Mouse (Mus musculus) right cerebral cortex, adult 18-20 months (tissue): ENCODE measurements around the gene Epgn.

Experiments used
- DNase-seq: peaks from one replicate; pipeline ENCODE4 v3.0.0; 2022; ENCODE audit warnings: mixed read lengths

The Epgn gene

DNA sequence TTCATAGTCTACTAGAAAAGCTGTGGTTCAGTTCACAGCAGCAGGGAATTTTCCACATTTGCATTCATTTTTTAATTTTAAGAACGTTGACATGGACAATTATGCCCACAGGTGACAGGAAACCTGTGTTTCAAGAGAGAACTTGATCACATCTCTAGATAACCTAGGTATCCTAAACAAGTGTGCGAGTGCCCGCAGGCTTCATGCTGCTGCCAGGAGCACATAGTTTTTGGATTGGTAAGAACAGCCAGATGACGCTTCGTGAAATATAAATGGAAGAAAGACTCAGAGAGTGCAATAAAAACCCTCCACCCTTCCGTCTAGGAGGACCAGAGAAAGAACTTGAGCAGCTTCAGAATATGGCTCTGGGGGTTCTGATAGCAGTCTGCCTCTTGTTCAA lies at the start of gene Epgn:
TSS of gene Epgn (plus strand) at position 301 of the 400 bp plus-strand sequence.
- DNase-seq: no peak

DNA sequence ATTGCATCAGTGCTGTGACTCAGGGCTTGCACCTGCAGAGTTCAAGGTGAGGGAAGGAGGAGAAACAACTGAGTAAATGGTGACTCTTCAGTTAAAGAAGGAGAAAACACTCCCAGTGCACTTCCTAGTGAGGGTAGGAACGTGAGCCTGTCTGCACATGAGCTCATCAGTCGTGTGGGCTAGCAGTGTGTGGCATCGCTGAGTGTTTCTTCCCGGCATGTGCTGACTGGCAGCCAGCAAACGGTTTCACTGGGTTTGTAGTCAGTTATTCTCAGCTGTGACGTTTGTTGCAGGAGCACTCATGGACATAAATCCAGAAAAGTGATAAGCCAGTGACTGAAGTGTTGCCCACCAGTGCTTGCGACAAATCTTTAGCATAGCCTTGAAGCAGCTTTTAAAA lies 47.0 kb upstream of the Epgn start:
- peak; percentile 4 for DNase-seq

- DNase-seq: no peak
Measured at GRCm38 (mm10) chr5:90987605-90988004, 39.7 kb upstream of the Epgn start.

GRCm38 (mm10) chr5:90988149-90988548 lies 39.1 kb upstream of the Epgn start:
- DNase-seq: no peak

GRCm38 (mm10) chr5:90988592-90988991 lies 38.7 kb upstream of the Epgn start:
- DNase-seq: no peak

GRCm38 (mm10) chr5:90999942-91000341 lies 27.3 kb upstream of the Epgn start:
- no peak for DNase-seq

GRCm38 (mm10) chr5:91015216-91015615 lies 12.0 kb upstream of the Epgn start:
- no peak for DNase-seq

DNA sequence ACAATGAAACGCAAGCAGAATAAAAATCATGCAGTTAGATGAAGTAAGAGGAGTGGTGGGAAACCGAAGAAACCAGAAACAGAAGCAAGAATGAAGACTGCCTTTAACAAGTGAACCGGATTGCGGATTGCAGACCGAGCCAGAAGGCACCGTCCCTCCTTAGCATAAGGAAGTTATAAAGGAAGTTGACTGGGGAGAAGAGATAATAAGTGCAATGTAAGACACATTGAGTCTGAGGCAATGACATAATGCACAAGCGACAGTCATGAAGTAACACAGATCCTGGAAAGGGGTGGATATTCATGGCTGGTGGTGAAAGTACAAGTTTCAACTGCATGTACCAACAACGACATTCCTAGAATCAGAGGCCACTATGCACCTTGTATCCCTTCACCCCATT lies 4.2 kb upstream of the Epgn start:
- DNase-seq: no peak

GRCm38 (mm10) chr5:91027840-91028239 lies 576 bp downstream of the Epgn start:
- no peak for DNase-seq

DNA sequence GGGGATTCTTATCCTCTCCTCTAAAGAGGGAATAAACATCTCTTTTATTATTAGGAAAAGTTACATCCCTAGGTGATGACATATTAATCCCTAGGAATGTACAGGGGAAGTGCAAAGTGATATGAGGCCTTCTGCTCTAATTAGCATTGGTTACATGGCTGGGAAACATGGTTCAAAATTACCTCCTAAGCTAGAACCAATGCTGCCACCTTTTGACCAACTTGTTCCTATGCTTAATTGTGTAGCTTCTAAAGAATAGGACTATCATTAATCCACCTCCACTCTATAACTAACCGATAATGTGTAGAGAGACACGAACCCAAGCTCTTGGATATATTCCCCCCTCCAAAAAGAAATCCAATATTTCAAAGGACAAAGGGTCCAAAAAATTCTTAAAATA lies 3.4 kb downstream of the Epgn start:
- DNase-seq: no peak

DNA sequence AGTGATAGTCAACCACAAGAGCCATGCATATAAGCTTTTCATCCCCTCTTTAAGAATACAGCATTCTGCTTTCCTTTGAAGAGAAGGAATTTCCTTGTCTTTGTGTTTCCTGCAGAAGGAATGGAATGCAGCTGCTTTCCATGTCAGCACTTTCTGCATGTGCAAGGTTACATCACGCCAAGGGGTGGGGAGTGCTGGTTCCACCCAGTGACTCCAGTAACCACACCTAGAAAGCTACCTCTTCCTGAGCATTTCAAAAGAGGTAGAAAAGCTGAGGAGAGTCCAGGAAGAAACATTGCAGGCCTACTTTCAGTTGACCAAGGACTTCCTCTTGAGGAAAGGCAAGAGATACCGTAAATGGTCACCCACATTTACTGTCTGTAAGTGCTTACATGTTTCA lies 8.1 kb downstream of the Epgn start:
- DNase-seq: no peak

DNA sequence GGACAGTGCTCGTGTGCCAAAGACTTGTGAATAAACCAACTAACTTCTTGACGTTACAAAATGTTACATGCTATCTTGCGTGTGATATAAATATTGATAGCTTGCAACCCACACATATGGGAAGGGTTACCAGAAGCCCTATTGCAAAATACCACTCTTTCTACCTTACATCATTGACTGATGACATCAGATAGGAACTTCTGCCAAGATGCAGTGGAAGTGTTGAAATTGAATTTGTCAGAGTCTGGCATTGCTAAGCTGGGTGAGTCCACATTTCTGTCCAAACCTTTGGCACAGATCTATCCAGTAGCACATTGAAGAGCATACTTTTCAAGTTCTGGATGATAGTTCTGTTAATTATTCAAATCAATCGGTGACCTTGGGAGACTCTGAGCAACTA lies 9.4 kb downstream of the Epgn start:
- DNase-seq: no peak

GRCm38 (mm10) chr5:91037756-91038155 lies 10.5 kb downstream of the Epgn start:
- DNase-seq: no peak

DNA sequence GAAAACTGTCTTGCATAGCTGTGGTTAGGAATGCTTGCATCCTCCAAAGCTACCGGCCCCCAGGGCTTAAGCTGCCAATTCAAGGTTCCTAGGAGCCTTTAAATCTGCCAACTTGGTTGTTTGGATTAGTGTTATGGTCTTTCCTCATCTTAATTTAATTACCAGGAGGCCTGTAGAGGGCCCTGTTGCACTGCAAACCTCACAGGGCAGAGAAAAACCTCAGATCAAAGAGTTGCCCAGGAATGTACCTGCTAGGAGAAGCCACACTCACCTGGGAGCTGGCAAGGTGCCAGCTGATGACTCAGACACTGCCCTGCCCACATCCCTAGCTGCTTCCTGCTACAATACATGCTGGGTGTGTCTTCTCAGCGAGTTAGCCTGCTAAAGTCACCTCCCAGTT lies 11.3 kb downstream of the Epgn start:
- DNase-seq: peak; percentile 3

DNA sequence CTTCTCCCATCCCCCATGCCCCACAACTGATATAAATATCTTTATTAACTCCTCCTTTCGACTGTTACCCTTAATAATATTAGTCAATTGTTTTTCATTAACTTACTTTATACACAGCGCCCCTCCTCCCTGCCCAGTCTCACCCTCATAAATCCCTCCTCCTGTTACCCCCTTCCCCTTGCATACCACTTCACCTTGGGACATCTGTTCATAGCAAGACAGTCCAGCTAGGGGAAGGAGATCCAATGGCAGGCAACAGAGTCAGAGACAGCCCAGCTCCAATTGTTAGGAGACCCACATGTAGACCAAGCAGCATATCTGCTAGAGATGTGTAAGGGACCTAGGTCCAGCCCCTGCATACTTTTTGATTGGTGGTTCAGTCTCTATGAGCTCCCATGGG lies 11.7 kb downstream of the Epgn start:
- no peak for DNase-seq

DNA sequence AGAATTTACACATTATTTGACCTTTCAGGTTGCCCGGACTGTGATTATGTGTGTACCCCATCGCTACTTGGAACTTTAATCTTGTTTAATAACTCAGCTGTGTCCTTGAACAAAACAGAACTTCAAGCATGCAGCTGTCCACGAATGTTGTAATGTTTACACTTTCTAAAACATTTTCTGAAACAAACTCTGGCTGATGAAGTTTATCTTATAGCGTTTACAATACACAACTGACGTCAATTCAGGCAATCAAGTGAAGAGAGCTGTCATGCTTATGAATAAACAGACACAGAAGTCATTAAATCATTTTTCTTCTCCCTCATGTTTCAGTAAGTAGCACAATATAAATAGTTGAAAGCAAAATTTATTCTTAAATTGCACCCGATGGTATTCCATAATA lies 20.7 kb downstream of the Epgn start:
- no peak for DNase-seq

DNA sequence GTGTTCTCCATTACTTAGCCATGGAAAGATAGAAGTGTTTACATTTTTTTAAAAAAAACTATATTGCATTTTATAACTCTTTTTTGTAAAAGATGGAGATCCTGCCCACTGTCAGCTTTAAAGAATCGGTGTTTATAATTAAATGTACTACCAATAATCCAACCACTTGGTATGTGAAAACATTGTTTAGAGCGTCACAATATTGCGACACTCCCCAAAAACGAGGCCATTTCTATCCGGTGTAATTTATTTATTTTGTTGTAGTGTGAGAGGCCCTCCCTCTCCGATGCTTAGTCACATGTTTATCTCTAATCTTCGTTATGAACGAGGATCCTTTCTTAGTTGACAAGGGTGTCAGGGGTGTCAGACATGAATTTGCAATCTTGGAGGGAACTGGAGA lies 21.1 kb downstream of the Epgn start:
- no peak for DNase-seq

DNA sequence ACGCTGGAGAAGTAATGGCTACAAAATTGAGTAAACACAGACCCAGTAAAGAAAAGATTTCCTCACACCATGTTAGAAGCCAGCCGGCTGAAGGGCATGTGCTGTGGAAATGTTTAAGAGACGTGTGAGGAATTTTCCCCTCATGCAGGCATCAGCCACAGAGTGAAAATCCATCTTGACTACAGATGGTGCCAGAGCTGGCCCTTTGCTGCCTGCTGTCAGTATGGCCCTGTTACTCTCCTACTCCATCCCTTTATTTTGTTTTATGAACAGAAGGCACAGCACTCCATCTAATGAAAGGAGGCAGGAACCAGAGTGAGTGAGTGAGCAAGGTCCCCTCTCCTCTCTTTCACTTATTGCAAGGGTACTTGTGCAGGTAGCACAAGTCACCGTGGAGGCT lies 45.1 kb downstream of the Epgn start:
- DNase-seq: no peak

- DNase-seq: no peak
Measured at GRCm38 (mm10) chr5:91073626-91074025, 46.4 kb downstream of the Epgn start.

DNA sequence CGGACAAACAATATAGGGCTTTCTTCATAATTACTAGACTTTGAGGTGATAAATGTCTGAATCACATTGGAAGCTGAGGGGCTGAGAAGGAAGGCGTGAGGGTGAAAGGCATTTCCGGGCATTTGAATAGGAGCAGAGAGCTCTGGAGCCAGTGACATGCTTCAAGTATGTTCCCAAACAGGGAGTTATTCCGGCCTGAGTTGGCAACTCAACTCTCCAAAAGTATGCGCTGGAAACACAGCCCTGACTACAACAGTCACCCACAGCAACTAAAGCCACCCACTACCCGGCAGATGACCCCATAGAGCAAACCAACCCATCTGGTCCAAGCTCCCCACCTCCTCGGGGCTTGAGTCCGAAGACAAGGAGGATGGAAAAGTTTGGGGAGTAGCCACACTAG lies 46.8 kb downstream of the Epgn start:
- DNase-seq: no peak

DNA sequence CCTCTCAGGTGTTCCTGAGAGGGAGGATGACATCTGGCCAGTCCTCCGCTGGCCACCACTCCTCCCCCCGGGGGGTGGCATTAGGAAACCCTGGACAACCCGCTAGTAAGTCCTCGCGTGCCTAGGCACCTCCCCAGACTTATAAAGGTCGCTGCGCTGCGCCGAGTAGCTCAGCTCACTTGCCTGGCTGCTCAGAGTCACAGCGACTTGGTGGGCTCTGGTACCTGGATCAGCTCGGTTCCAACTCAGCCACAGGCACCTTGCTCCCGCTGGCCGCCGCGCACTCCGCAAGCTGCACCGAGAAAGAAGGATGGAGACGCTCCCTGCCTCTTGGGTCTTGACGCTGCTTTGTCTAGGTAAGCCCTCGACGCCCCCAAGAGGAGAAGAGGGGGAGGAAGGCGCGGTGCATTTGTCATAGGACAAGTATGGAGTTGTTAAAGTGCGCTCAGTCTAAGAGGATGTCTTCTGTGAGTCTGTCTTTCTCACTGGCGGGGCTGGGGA lies 47.2 kb downstream of the Epgn start, which contains the start of gene Ereg:
TSS of gene Ereg (plus strand) at position 173 of the 501 bp plus-strand sequence.
- DNase-seq: peak; percentile 2

DNA sequence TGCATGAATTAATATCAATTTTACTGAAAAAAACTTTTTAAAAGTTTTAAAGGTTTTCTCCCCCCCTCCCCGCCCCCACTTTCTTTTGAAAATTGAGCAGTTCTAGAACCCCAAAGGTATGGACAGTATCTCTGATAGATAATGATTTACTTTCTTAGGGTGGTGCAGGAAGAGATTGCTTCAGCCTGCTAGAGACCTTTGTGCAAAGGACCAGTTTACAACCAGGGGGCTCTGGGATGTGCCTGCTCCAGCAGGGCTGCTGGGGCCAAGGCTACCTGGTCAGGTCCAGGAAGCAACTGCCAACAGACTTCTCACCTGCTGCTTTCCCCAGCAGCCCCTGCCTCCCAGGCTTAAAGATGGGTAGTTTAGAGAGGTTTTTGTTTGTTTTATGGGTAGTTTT lies 47.8 kb downstream of the Epgn start:
- no peak for DNase-seq

DNA sequence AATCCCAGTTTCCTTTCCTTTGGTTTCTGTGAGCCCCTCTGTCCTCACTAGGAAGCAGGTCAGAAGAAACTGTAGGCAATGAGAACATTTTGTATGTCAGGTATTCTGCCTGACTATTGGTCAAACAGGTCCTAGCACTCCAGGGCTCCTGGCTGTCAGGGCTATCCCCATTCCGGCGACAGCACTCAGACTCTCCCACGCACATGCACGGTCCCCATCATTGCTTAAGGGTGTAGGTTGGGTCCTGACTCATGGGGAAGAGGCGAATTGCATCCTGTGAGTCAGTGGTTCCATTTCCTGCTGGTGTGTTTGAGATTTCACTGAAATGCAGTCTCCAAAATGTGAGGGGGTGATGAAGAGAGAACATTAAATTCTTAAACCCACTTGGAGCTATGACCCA lies 55.8 kb downstream of the Epgn start:
- DNase-seq: peak; percentile 42
